Mouse (Mus musculus): ENCODE measurements around the gene Hunk. TPM values are rescaled to one million over a fixed set of nuclear protein-coding genes. Genes with fewer than 3 reads are reported as not detected.
A peak's percentile ranks its signal among the peaks of the same experiment; 100 is the strongest.

Gene Hunk
- polyA plus RNA-seq, 1 experiment from 2014 or later: 16.6 TPM

DNA sequence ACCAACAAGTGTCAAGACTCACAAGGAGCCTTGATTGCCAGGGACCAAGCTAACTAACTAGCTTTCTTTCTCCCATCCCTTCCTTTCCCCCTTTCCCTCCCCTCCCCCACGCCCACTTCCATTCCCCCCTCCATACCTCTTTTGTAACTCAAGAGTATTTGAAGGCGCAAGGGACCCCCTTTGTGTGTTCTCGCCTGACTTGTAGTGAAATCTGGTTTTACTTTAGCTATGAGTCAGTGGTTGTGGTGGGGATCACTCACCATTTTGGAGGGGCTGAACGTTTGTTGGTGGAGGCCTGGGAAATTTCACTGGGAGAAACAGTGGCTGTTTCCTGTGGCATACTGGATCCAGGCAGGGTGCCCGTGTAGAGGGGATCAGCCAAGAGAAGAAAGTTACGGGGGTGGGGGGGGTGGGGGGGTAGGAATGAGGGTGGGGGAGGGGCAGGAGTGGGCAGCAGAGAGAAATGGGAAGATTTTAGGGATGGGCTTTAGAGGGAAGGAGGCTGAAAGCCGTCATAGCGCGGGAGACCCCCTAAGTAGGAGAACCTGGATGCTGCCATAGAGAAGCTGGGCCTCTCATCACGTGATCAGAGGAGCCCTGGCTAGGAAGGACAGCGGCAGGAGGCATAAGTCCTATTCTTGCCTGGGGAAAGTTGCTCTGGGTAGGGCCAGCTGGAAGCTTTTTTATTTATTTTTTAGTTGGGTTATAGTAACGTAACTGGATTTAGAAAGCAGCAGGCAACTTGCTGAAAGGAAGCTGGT lies 15.3 kb downstream of the Hunk start:
- H3K4me2 ChIP-seq (replicated peaks; ENCODE audit: low read depth, low read length): 0 out of 2 replicates have a peak overlapping the region, but pooled peaks have one; percentile 15
- H3K9me3 ChIP-seq (ENCODE audit: control insufficient read depth, low read length): no peaks in the 10 kb centered on the region
- H3K9ac ChIP-seq (ENCODE audit: low read depth, low read length): no peak overlapping the region
- H3K4me1 ChIP-seq (ENCODE audit: control insufficient read depth, insufficient read depth, low read length): peaks cover 49% of the 10 kb centered on the region
- WGBS: 29% methylated on average over 12 of the region's 12 CpGs
- no peaks in the 10 kb centered on the region for H3K27me3 ChIP-seq (ENCODE audit: control insufficient read depth, insufficient read depth, low read length)
- ATAC-seq (ENCODE audit: low FRiP score, low TSS enrichment): peak; percentile 53; the same call in 1 of the 2 replicates
- no peak overlapping the region for H3K4me3 ChIP-seq (ENCODE audit: low read length)
- no peak overlapping the region for H3K27ac ChIP-seq (ENCODE audit: low read depth, low read length)
- H3K36me3 ChIP-seq (ENCODE audit: control insufficient read depth, insufficient read depth, low read length): peaks cover 3% of the 10 kb centered on the region; the same call in 1 of the 2 replicates

DNA sequence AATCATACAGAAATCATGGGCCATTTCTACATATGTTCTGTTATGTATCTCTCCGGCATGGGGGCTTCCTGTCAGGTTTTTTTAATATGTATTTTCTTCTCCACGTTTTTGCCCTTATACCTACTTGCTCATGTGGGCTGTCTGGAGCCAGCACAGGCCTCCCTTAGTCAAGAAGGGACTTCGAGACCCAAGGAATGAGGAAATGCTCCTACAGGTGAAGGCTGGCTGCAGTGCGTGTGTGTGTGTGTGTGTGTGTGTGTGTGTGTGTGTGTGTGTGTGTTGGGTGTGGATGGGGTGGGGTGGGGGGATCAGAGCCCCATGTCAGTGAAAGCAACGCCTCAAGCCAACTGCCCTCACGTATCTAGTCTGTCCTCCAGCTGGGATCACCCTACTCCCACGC lies 16.5 kb downstream of the Hunk start:
- Histone ChIP-seq H3K4me1 (ENCODE audit: control insufficient read depth, insufficient read depth, low read length) (peaks cover 47% of the 10 kb centered on the region), H3K27ac (ENCODE audit: low read depth, low read length) (no peak overlapping the region)

DNA sequence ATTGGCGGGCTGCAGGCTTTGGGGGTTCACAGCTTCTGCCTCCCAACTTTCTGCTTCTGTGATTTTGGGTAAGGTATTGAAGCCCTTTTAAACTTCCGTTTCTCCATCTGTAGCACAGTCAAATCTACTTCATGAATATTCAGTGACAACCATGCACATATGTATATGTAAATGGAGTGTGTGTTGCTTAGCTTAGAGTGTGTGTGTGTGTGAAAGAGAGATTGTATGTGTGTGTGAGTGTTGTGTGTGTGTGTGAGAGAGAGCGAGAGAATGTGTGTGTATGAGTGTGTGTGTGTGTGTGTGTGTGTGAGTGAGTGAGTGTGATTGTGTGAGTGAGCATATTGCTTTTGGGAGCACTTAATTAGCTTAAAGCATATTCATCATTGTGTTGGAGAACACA lies 19.4 kb downstream of the Hunk start:
- H3K4me2 ChIP-seq (replicated peaks; ENCODE audit: low read depth, low read length): no peak overlapping the region
- H3K4me1 ChIP-seq (ENCODE audit: control insufficient read depth, insufficient read depth, low read length): peaks cover 65% of the 10 kb centered on the region
- no peaks in the 10 kb centered on the region for H3K36me3 ChIP-seq (ENCODE audit: control insufficient read depth, insufficient read depth, low read length)
- no peak overlapping the region; the same call in 1 of the 2 replicates for H3K9ac ChIP-seq (ENCODE audit: low read depth, low read length)
- no peaks in the 10 kb centered on the region for H3K9me3 ChIP-seq (ENCODE audit: control insufficient read depth, low read length)
- peak overlapping the region; percentile 37; the same call in 1 of the 2 replicates for H3K27ac ChIP-seq (ENCODE audit: low read depth, low read length)
- no peaks in the 10 kb centered on the region for H3K27me3 ChIP-seq (ENCODE audit: control insufficient read depth, insufficient read depth, low read length)
- 72% methylated on average over 3 of the region's 3 CpGs for WGBS
- H3K4me3 ChIP-seq (ENCODE audit: low read length): no peak overlapping the region
- ATAC-seq (ENCODE audit: low FRiP score, low TSS enrichment): no peak

More for the DNA sequence above, 16.5 kb downstream of the Hunk start:
- Histone ChIP-seq H3K27me3 (ENCODE audit: control insufficient read depth, insufficient read depth, low read length) (no peaks in the 10 kb centered on the region), H3K4me2 (replicated peaks; ENCODE audit: low read depth, low read length) (no peak overlapping the region), H3K36me3 (ENCODE audit: control insufficient read depth, insufficient read depth, low read length) (peaks cover 3% of the 10 kb centered on the region; the same call in 1 of the 2 replicates), H3K9ac (ENCODE audit: low read depth, low read length) (no peak overlapping the region), H3K4me3 (ENCODE audit: low read length) (no peak overlapping the region), H3K9me3 (ENCODE audit: control insufficient read depth, low read length) (no peaks in the 10 kb centered on the region)
- 51% methylated on average over 7 of the region's 7 CpGs for WGBS
- no peak for ATAC-seq (ENCODE audit: low FRiP score, low TSS enrichment)

DNA sequence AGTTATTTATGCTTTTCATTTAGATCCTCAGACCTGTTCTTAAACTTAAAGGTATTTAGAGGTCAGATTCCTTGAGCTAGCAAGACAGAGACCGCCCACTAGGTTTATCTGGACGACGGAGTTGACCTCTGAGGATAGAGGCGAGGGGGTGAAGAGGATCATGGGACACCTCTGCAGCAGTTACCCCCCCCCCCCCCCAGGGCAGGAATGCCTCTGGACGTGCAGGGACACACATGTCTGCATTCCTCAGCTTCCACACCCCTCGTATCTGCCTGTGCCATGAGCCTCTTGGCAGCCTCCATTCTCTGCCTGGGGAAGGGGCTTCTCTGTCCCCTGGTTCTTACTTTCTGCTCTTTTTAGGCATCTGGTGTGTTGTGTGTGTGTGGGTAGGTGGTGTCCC lies 19.8 kb downstream of the Hunk start:
- Histone ChIP-seq H3K4me3 (ENCODE audit: low read length) (no peak overlapping the region), H3K27ac (ENCODE audit: low read depth, low read length) (peak overlapping the region; percentile 63), H3K9me3 (ENCODE audit: control insufficient read depth, low read length) (no peaks in the 10 kb centered on the region), H3K4me1 (ENCODE audit: control insufficient read depth, insufficient read depth, low read length) (peaks cover 63% of the 10 kb centered on the region), H3K9ac (ENCODE audit: low read depth, low read length) (no peak overlapping the region; the same call in 1 of the 2 replicates), H3K36me3 (ENCODE audit: control insufficient read depth, insufficient read depth, low read length) (no peaks in the 10 kb centered on the region), H3K4me2 (replicated peaks; ENCODE audit: low read depth, low read length) (no peak overlapping the region), H3K27me3 (ENCODE audit: control insufficient read depth, insufficient read depth, low read length) (no peaks in the 10 kb centered on the region)
- WGBS: 19% methylated on average over 6 of the region's 6 CpGs
- ATAC-seq (ENCODE audit: low FRiP score, low TSS enrichment): peak; percentile 10

DNA sequence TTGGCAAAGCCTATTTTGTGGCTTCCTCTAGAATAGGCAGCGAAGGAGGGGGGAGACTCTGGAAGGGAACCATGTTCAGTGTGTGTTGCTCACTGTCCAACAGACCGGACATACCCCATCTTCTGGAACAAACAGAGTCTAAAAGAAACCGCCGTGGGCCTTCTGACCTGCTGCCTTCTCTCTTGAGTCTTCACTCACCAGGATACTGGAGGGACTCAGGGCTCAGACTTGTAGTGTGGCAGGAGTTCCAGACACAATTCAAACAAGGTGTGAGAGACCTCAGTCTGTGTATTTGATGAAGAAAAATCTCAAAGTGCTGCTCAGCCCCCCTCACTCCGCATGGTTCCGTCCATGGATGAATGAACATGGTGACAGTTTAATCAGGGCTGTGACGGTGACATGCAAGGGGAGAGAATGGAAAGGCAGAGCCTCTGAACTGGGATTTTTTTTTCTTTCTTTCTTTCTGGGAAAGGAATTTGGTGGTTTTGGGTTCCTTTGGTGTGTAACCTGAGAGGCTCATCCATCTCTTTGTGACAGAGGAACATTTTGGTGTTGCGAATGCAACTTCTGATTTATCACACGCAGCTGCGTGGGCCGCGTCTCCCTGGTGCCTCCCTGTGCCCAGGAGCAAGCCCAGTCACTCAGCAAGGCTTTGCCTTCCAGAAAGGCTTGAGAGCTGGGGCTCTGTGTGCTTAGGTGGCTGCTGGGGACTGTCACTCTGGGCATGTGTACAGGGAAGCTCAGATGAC lies 21.9 kb downstream of the Hunk start:
- peak; percentile 76 for ATAC-seq (ENCODE audit: low FRiP score, low TSS enrichment)
- Histone ChIP-seq H3K4me1 (ENCODE audit: control insufficient read depth, insufficient read depth, low read length) (peaks cover 56% of the 10 kb centered on the region), H3K9ac (ENCODE audit: low read depth, low read length) (no peak overlapping the region), H3K9me3 (ENCODE audit: control insufficient read depth, low read length) (no peaks in the 10 kb centered on the region), H3K27ac (ENCODE audit: low read depth, low read length) (peak overlapping the region; percentile 81), H3K27me3 (ENCODE audit: control insufficient read depth, insufficient read depth, low read length) (no peaks in the 10 kb centered on the region), H3K36me3 (ENCODE audit: control insufficient read depth, insufficient read depth, low read length) (no peaks in the 10 kb centered on the region), H3K4me2 (replicated peaks; ENCODE audit: low read depth, low read length) (peak overlapping the region; percentile 21; the same call in 1 of the 2 replicates), H3K4me3 (ENCODE audit: low read length) (no peak overlapping the region)
- 11% methylated on average over 12 of the region's 12 CpGs for WGBS

DNA sequence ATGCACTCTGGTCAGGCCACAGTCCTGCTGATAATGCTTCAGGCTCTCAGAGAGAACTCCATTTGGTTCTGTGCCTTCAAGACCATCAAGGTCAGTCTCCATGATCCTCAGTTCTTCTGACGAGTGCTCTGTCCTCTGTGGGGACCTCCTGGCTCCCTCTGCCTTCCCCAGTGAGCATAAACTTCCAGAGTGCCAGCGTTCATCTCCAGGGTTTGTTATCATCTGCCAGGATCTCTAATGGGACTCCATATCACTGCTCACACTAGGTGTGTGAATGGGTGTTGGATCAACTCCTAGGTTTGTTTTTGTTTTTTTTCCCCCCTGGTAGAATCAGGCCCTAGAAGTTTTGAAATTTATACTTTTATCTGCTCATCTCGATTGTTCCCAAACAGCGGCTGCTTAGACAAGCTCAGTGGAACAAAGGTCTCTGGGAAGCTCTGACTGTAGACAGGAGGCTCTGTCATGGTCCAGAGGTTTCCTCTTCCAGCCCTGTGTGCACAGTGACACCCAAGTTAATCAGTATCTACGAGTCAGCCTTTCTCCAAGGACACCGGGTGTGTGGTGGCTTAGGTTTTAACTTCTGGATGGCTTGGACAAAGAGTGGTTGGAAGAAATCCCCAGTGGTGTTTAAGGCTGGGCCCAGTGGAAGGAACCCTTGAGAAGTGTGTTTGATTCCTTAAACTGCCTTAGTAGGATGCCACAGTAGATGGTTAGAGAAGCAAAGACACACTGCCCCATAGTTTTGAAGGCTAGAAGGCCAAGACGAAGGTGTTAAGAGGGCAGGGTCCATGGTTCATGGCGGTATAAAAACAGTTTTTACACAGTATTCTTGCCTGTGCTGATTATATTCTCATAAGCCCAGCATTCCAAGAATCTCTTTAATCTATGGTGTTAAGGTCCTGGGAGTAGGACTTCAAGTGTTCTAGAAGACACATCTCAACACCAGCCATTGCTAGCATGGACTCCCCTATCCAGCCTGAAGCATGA lies 26.6 kb downstream of the Hunk start:
- H3K4me1 ChIP-seq (ENCODE audit: control insufficient read depth, insufficient read depth, low read length): peaks cover 38% of the 10 kb centered on the region
- peak overlapping the region; percentile 68; the same call in 1 of the 2 replicates for H3K27ac ChIP-seq (ENCODE audit: low read depth, low read length)
- H3K9ac ChIP-seq (ENCODE audit: low read depth, low read length): no peak overlapping the region
- 64% methylated on average over 8 of the region's 8 CpGs for WGBS
- no peaks in the 10 kb centered on the region for H3K36me3 ChIP-seq (ENCODE audit: control insufficient read depth, insufficient read depth, low read length)
- no peaks in the 10 kb centered on the region for H3K27me3 ChIP-seq (ENCODE audit: control insufficient read depth, insufficient read depth, low read length)
- peak; percentile 79 for ATAC-seq (ENCODE audit: low FRiP score, low TSS enrichment)
- peaks cover 4% of the 10 kb centered on the region; the same call in 1 of the 2 replicates for H3K9me3 ChIP-seq (ENCODE audit: control insufficient read depth, low read length)
- H3K4me2 ChIP-seq (replicated peaks; ENCODE audit: low read depth, low read length): peak overlapping the region; percentile 13; the same call in 1 of the 2 replicates
- H3K4me3 ChIP-seq (ENCODE audit: low read length): no peak overlapping the region

DNA sequence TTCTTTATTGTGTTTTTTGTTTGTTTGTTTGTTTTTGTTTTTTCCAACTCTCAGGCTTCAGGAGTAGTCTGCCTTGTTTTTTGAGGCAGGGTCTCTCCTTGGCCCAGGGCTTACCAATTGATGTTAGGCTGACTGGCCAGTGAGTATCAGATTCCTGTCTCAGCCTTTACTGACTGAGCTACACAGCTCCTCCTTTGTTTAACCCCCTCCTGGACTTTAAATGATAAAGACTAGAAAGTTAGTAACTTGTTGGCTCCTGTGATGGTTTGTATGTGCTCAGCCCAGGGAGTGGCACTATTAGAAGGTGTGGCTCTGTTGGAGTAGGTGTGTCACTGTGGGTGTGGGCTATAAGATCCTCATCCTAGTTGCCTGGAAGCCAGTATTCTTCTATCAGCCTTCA lies 30.8 kb downstream of the Hunk start:
- Histone ChIP-seq H3K9me3 (ENCODE audit: control insufficient read depth, low read length) (peaks cover 4% of the 10 kb centered on the region; the same call in 1 of the 2 replicates), H3K4me1 (ENCODE audit: control insufficient read depth, insufficient read depth, low read length) (peaks cover 46% of the 10 kb centered on the region), H3K4me3 (ENCODE audit: low read length) (no peak overlapping the region), H3K27me3 (ENCODE audit: control insufficient read depth, insufficient read depth, low read length) (no peaks in the 10 kb centered on the region), H3K4me2 (replicated peaks; ENCODE audit: low read depth, low read length) (no peak overlapping the region), H3K36me3 (ENCODE audit: control insufficient read depth, insufficient read depth, low read length) (no peaks in the 10 kb centered on the region), H3K9ac (ENCODE audit: low read depth, low read length) (no peak overlapping the region), H3K27ac (ENCODE audit: low read depth, low read length) (no peak overlapping the region)
- no peak for ATAC-seq (ENCODE audit: low FRiP score, low TSS enrichment)

DNA sequence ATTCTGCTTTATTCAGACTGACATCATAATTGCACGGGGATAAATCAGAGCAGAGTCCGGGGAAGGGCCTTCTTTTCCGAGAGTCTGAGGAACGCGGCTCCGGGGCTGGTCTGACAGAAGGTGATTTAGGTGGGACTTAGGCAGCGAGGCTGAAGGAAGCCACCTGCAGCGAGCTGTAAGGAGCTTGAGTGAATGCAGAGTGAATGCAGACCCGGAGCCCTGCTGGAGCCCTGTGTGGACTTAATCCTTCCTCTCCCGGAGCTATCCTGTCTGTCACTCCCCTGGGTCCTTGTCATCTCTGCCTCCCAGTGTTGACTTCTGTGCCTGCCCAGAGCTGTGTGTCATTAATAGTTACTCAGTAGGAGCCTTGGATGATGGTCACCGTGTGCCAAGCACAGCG lies 32.8 kb downstream of the Hunk start:
- Histone ChIP-seq H3K4me2 (replicated peaks; ENCODE audit: low read depth, low read length) (peak overlapping the region; percentile 22), H3K9me3 (ENCODE audit: control insufficient read depth, low read length) (peaks cover under 1% of the 10 kb centered on the region; the same call in 1 of the 2 replicates), H3K27me3 (ENCODE audit: control insufficient read depth, insufficient read depth, low read length) (no peaks in the 10 kb centered on the region), H3K4me3 (ENCODE audit: low read length) (no peak overlapping the region), H3K27ac (ENCODE audit: low read depth, low read length) (peak overlapping the region; percentile 61; the same call in 1 of the 2 replicates), H3K9ac (ENCODE audit: low read depth, low read length) (no peak overlapping the region; the same call in 1 of the 2 replicates), H3K36me3 (ENCODE audit: control insufficient read depth, insufficient read depth, low read length) (no peaks in the 10 kb centered on the region), H3K4me1 (ENCODE audit: control insufficient read depth, insufficient read depth, low read length) (peaks cover 59% of the 10 kb centered on the region)
- WGBS: 3% methylated on average over 12 of the region's 12 CpGs
- peak; percentile 83 for ATAC-seq (ENCODE audit: low FRiP score, low TSS enrichment)

Data from kidney, embryonic 14.5 days (tissue).